Mouse (Mus musculus): ENCODE data around the gene Abhd16b.
A peak's percentile ranks its signal among the peaks of the same experiment; 100 is the strongest.

DNA sequence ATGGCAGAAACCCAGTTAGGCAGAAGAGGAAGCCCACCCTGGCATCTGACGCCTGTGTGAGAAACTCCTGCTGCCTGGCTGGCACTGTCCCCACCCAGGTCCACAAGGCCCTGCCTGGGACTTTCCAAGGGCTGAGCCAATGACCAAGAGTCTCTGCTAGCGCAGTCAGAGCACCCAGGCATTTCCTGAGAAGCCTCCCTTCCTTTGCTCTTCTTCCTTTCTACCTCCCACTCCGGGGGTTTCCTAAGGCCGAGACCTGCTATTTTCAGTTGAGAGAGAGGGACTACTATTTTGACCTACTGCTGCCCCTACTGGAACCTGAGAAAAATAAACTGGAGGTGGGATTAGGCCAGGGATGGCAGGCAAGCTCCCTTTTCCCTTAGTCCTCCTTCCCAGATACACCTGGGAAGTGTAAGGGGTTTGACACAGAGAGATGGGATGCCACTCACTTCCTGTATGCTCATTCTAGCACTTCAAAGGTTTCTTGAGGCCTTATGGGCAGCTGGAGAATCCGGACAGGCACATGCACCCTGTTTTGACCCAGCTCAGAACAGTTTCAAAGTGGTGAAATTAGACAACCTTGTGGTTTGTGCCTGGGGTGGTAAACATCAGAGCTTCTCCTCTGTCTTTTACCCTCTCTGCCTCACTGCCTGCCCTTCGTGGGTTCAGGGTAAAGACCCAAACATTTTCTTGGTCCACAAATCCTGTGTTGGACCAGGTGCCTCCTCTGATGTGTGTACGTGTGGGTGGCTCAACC lies 9.3 kb upstream of the Abhd16b start:
- TF ChIP-seq CTCF (IDR thresholded peaks at IDR 0.05; ENCODE audit: low read depth) (peak; percentile 54), EP300 (IDR thresholded peaks at IDR 0.05; ENCODE audit: low read depth) (no peak)
